In genomic region chr17:28223561-28224391, GRCm38 (mm10) we compare ENCODE assay signal across 8 mouse cellular contexts. TPM values are rescaled to one million over a fixed set of nuclear protein-coding genes. Genes with fewer than 3 reads are reported as not detected.
A peak's percentile ranks its signal among the peaks of the same experiment; 100 is the strongest.
DNase-seq lines count a peak whose midpoint lies in the region; ATAC-seq and TF ChIP-seq lines count a peak whose summit lies in the region.

No protein-coding gene starts in this region.

- H3K4me1 ChIP-seq in bone marrow macrophage, adult 2 months (ENCODE audit: control insufficient read depth, insufficient read depth, low read length): peaks cover 6% of the 10 kb centered on the region
- H3K4me1 ChIP-seq in embryonic facial prominence, embryonic 15.5 days: peaks cover 34% of the 10 kb centered on the region
- H3K4me1 ChIP-seq in limb, embryonic 15.5 days: peaks cover 27% of the 10 kb centered on the region
- H3K4me1 ChIP-seq in midbrain, postnatal 0 days (ENCODE audit: insufficient read depth, low read length): no peaks in the 10 kb centered on the region; the same call in 1 of the 2 replicates

- no peak for TF ChIP-seq POLR2A in bone marrow macrophage, adult 2 months (IDR thresholded peaks at IDR 0.05; ENCODE audit: borderline replicate concordance, low read depth, low read length)

- peak; percentile 96 for DNase-seq in A20 (ENCODE audit: low read depth, low spot score)
- DNase-seq in heart, adult 8-10 months (ENCODE audit: low spot score): peak; percentile 91
- peak; percentile 96 for DNase-seq in kidney, adult 9 months
- DNase-seq in midbrain, postnatal 0 days (ENCODE audit: low spot score): peak; percentile 88
- peak; percentile 79 to 96 for DNase-seq in spleen, postnatal 10 days (ENCODE audit: low spot score in 2 of 2)

- H3K4me2 ChIP-seq in embryonic facial prominence, embryonic 15.5 days (replicated peaks): peak overlapping the region; percentile 92
- H3K4me2 ChIP-seq in limb, embryonic 15.5 days: peak overlapping the region; percentile 90
- H3K4me2 ChIP-seq in midbrain, postnatal 0 days (ENCODE audit: low read depth, low read length, poor library complexity, severe bottlenecking): peak overlapping the region; percentile 92

- peak overlapping the region; percentile 50 for H3K9ac ChIP-seq in embryonic facial prominence, embryonic 15.5 days
- H3K9ac ChIP-seq in limb, embryonic 15.5 days: peak overlapping the region; percentile 47
- H3K9ac ChIP-seq in midbrain, postnatal 0 days (replicated peaks; ENCODE audit: low read length, poor library complexity, severe bottlenecking): peak overlapping the region; percentile 82

- WGBS in embryonic facial prominence, embryonic 15.5 days: under 1% methylated on average over 46 of the region's 46 CpGs
- WGBS in limb, embryonic 15.5 days: 1% methylated on average over 46 of the region's 46 CpGs
- WGBS in midbrain, postnatal 0 days: under 1% methylated on average over 46 of the region's 46 CpGs

- H3K4me3 ChIP-seq in bone marrow macrophage, adult 2 months (ENCODE audit: insufficient read depth, low read length): peak overlapping the region; percentile 56
- peak overlapping the region; percentile 50 for H3K4me3 ChIP-seq in embryonic facial prominence, embryonic 15.5 days (replicated peaks)
- peak overlapping the region; percentile 49 for H3K4me3 ChIP-seq in limb, embryonic 15.5 days
- peak overlapping the region; percentile 52 for H3K4me3 ChIP-seq in midbrain, postnatal 0 days (ENCODE audit: low read depth, low read length)

- H3K9me3 ChIP-seq in embryonic facial prominence, embryonic 15.5 days (replicated peaks): no peaks in the 10 kb centered on the region
- no peaks in the 10 kb centered on the region for H3K9me3 ChIP-seq in limb, embryonic 15.5 days
- H3K9me3 ChIP-seq in midbrain, postnatal 0 days (ENCODE audit: low read length): no peaks in the 10 kb centered on the region

- peak overlapping the region; percentile 30 for H3K27ac ChIP-seq in bone marrow macrophage, adult 2 months (ENCODE audit: insufficient read depth, low read depth, low read length)
- peak overlapping the region; percentile 91 for H3K27ac ChIP-seq in embryonic facial prominence, embryonic 15.5 days (replicated peaks)
- H3K27ac ChIP-seq in limb, embryonic 15.5 days: peak overlapping the region; percentile 90
- H3K27ac ChIP-seq in midbrain, postnatal 0 days (ENCODE audit: low read depth, low read length): peak overlapping the region; percentile 89

- peaks cover 7% of the 10 kb centered on the region; the same call in 1 of the 2 replicates for H3K36me3 ChIP-seq in embryonic facial prominence, embryonic 15.5 days
- peaks cover 23% of the 10 kb centered on the region for H3K36me3 ChIP-seq in limb, embryonic 15.5 days
- no peaks in the 10 kb centered on the region for H3K36me3 ChIP-seq in midbrain, postnatal 0 days (ENCODE audit: insufficient read depth, low read length)

- peak; percentile 88 for ATAC-seq in embryonic facial prominence, embryonic 15.5 days (ENCODE audit: insufficient number of reproducible peaks, low FRiP score, low TSS enrichment, low read depth)
- peak; percentile 76 for ATAC-seq in limb, embryonic 15.5 days (ENCODE audit: insufficient number of reproducible peaks, low FRiP score, low TSS enrichment, low read depth)
- ATAC-seq in midbrain, postnatal 0 days (ENCODE audit: low FRiP score): peak; percentile 79

- TF ChIP-seq CTCF in bone marrow macrophage, adult 2 months (IDR thresholded peaks at IDR 0.05; ENCODE audit: low read depth, low read length): no peak
- TF ChIP-seq CTCF in midbrain, postnatal 0 days (IDR thresholded peaks at IDR 0.05): peak; percentile 41

- H3K27me3 ChIP-seq in embryonic facial prominence, embryonic 15.5 days: no peaks in the 10 kb centered on the region
- H3K27me3 ChIP-seq in limb, embryonic 15.5 days: no peaks in the 10 kb centered on the region
- H3K27me3 ChIP-seq in midbrain, postnatal 0 days (ENCODE audit: insufficient read depth, low read length): no peaks in the 10 kb centered on the region

RNA-seq across cellular contexts. Expression of gene Ppard, which starts 8.7 kb away (rescaled TPM):
- polyA plus RNA-seq in bone marrow macrophage, adult 2 months (2012; ENCODE audit: insufficient read depth, insufficient read length, missing spikeins): 29.5 and 30.6 TPM in 2 replicates
- polyA plus RNA-seq in embryonic facial prominence, embryonic 15.5 days (2015; fragmentation: Nextera tagmentation; extraction: Ambion mirVana): 3.2 and 4.0 TPM in 2 replicates
- total RNA-seq in heart, adult 8-10 months (2022): 10 to 100 TPM; 32.4 to 33.8 (median 33.1) TPM
- polyA plus RNA-seq in limb, embryonic 15.5 days (2015; fragmentation: Nextera tagmentation; extraction: Ambion mirVana): 3.4 and 3.6 TPM in 2 replicates
- 7.7 and 10.1 TPM in 2 replicates for total RNA-seq in midbrain, postnatal 0 days (2014; rRNA removed)
- polyA plus RNA-seq in midbrain, postnatal 0 days (2015; fragmentation: Nextera tagmentation; extraction: Ambion mirVana): 1.2 and 1.5 TPM in 2 replicates

RNA-seq across cellular contexts. Expression of gene Def6, which starts 16.2 kb away (rescaled TPM):
- polyA plus RNA-seq in bone marrow macrophage, adult 2 months (2012; ENCODE audit: insufficient read depth, insufficient read length, missing spikeins): 41.4 and 44.7 TPM in 2 replicates
- polyA plus RNA-seq in embryonic facial prominence, embryonic 15.5 days (2015; fragmentation: Nextera tagmentation; extraction: Ambion mirVana): 18.4 and 19.8 TPM in 2 replicates
- total RNA-seq in heart, adult 8-10 months (2022): 1 to 10 TPM; 2.5 to 4.0 (median 3.6) TPM
- polyA plus RNA-seq in limb, embryonic 15.5 days (2015; fragmentation: Nextera tagmentation; extraction: Ambion mirVana): 19.2 and 20.5 TPM in 2 replicates
- 6.7 and 8.5 TPM in 2 replicates for total RNA-seq in midbrain, postnatal 0 days (2014; rRNA removed)
- 7.4 and 8.3 TPM in 2 replicates for polyA plus RNA-seq in midbrain, postnatal 0 days (2015; fragmentation: Nextera tagmentation; extraction: Ambion mirVana)

RNA-seq across cellular contexts. Expression of gene Zfp523, which starts 46.8 kb away (rescaled TPM):
- polyA plus RNA-seq in bone marrow macrophage, adult 2 months (2012; ENCODE audit: insufficient read depth, insufficient read length, missing spikeins): 7.7 and 12.0 TPM in 2 replicates
- 43.0 and 44.7 TPM in 2 replicates for polyA plus RNA-seq in embryonic facial prominence, embryonic 15.5 days (2015; fragmentation: Nextera tagmentation; extraction: Ambion mirVana)
- 10 to 100 TPM; 12.2 to 18.5 (median 14.2) TPM for total RNA-seq in heart, adult 8-10 months (2022)
- 30.9 and 33.6 TPM in 2 replicates for polyA plus RNA-seq in limb, embryonic 15.5 days (2015; fragmentation: Nextera tagmentation; extraction: Ambion mirVana)
- 65.4 and 81.7 TPM in 2 replicates for total RNA-seq in midbrain, postnatal 0 days (2014; rRNA removed)
- 38.7 and 40.0 TPM in 2 replicates for polyA plus RNA-seq in midbrain, postnatal 0 days (2015; fragmentation: Nextera tagmentation; extraction: Ambion mirVana)

Comparison
In these comparisons a context has a peak if more than half of its experiments do, and no peak if none do; other contexts are left out.
1. Peak in every context shown above with its lines: DNase-seq, ATAC-seq, H3K4me3 ChIP-seq and H3K27ac ChIP-seq.
2. H3K27ac ChIP-seq: peak in every context shown above with its lines; median percentile 91 in embryonic facial prominence, embryonic 15.5 days; 90 in limb, embryonic 15.5 days; 89 in midbrain, postnatal 0 days; 30 in bone marrow macrophage, adult 2 months.